Mouse (Mus musculus) embryonic facial prominence, embryonic 13.5 days (tissue): Measurements from ENCODE around the gene Poll. TPM values are rescaled to one million over a fixed set of nuclear protein-coding genes. Genes with fewer than 3 reads are reported as not detected.

ENCODE experiments used
- ATAC-seq: fragments of 200-750 bp; cut with Nextera tagmentation; 2 replicates; pipeline ENCODE4 v1.8.0; 2017; ENCODE audit warnings: low read depth; ENCODE audit not compliant: insufficient number of reproducible peaks, insufficient read depth, low FRiP score, low TSS enrichment
- H3K27ac ChIP-seq: fragments of 300-500 bp; sonication (generic); 2 replicates; pipeline ENCODE4 v1.5.1; 2015; ENCODE audit warnings: moderate library complexity, mild to moderate bottlenecking, inconsistent platforms
- H3K27me3 ChIP-seq: fragments of 300-500 bp; sonication (generic); 2 replicates; pipeline ENCODE4 v1.6.1; 2015; ENCODE audit warnings: mild to moderate bottlenecking, inconsistent platforms
- H3K36me3 ChIP-seq: fragments of 300-500 bp; sonication (generic); 2 replicates; pipeline ENCODE4 v1.6.1; 2015; ENCODE audit warnings: mild to moderate bottlenecking, inconsistent platforms
- H3K4me1 ChIP-seq: fragments of 300-500 bp; sonication (generic); 2 replicates; pipeline ENCODE4 v1.6.1; 2015; ENCODE audit warnings: inconsistent platforms
- H3K4me2 ChIP-seq: fragments of 300-500 bp; sonication (generic); 2 replicates; pipeline ENCODE4 v1.6.1; 2015; ENCODE audit warnings: moderate library complexity, mild to moderate bottlenecking, inconsistent platforms
- H3K4me3 ChIP-seq: fragments of 300-500 bp; sonication (generic); 2 replicates; pipeline ENCODE4 v1.5.1; 2015; ENCODE audit warnings: mild to moderate bottlenecking, inconsistent platforms
- H3K9ac ChIP-seq: fragments of 300-500 bp; sonication (generic); 2 replicates; pipeline ENCODE4 v1.6.1; 2015; ENCODE audit warnings: mild to moderate bottlenecking, inconsistent platforms
- H3K9me3 ChIP-seq: fragments of 300-500 bp; sonication (generic); 2 replicates; pipeline ENCODE4 v1.6.1; 2016; ENCODE audit warnings: inconsistent platforms
- WGBS: fragments of 180-500 bp; shearing (Covaris S2); methylation state at CpG from one replicate; pipeline ENCODE4 v1.1.7; 2015; ENCODE audit warnings: mixed read lengths; 5-methylcytosine and 5-hydroxymethylcytosine counted together
- polyA plus RNA-seq: library from polyadenylated mRNA; unstranded; fragments of >200 nt; fragmentation: Nextera tagmentation; extraction: Ambion mirVana; gene quantifications from 2 replicates; pipeline ENCODE4 v1.2.1, GENCODE M21; 2015

The Poll gene
- 13.5 and 14.4 TPM in 2 replicates for polyA plus RNA-seq

- peaks cover 14% of the 10 kb centered on the region for H3K36me3 ChIP-seq
- peak within 1 kb of the TSS; percentile 74 for H3K4me3 ChIP-seq
- peaks cover 14% of the 10 kb centered on the region for H3K4me1 ChIP-seq
- under 1% methylated on average over 35 of the region's 35 CpGs for WGBS
- peak; percentile 79 for ATAC-seq
- H3K9me3 ChIP-seq, result no peaks in the 10 kb centered on the region
- peak within 1 kb of the TSS; percentile 78 for H3K27ac ChIP-seq
- H3K27me3 ChIP-seq, result no peaks in the 10 kb centered on the region
- H3K4me2 ChIP-seq, result peak within 1 kb of the TSS; percentile 93
- peak within 1 kb of the TSS; percentile 90 for H3K9ac ChIP-seq
Measured at GRCm38 (mm10) chr19:45560153-45560890, at the start of gene Poll, which contains the start of gene Gm17018. Gene Poll (minus strand): TSS chr19:45560531. Gene Gm17018 (plus strand): TSS chr19:45560615.

- Histone ChIP-seq H3K4me3 (no peak overlapping the region), H3K27ac (no peak overlapping the region), H3K4me1 (no peaks in the 10 kb centered on the region; the same call in 1 of the 2 replicates), H3K4me2 (no peak overlapping the region), H3K9me3 (no peaks in the 10 kb centered on the region), H3K9ac (no peak overlapping the region), H3K27me3 (no peaks in the 10 kb centered on the region), H3K36me3 (peaks cover 4% of the 10 kb centered on the region; the same call in 1 of the 2 replicates)
- WGBS, result 86% methylated on average over 13 of the region's 13 CpGs
- no peak for ATAC-seq
Measured at GRCm38 (mm10) chr19:45608648-45609339, 48.5 kb upstream of the Poll start.

- no peak overlapping the region for H3K9ac ChIP-seq
- H3K9me3 ChIP-seq, result no peaks in the 10 kb centered on the region
- H3K27me3 ChIP-seq, result no peaks in the 10 kb centered on the region
- ATAC-seq, result no peak
- H3K4me2 ChIP-seq, result no peak overlapping the region
- H3K36me3 ChIP-seq, result 0 out of 2 replicates have a peak, but pooled peaks cover 3% of the 10 kb centered on the region
- no peak overlapping the region for H3K4me3 ChIP-seq
- H3K4me1 ChIP-seq, result no peaks in the 10 kb centered on the region; the same call in 1 of the 2 replicates
- 25% methylated on average over 7 of the region's 7 CpGs for WGBS
- no peak overlapping the region for H3K27ac ChIP-seq
Measured at GRCm38 (mm10) chr19:45607479-45607878, 47.1 kb upstream of the Poll start.

DNA sequence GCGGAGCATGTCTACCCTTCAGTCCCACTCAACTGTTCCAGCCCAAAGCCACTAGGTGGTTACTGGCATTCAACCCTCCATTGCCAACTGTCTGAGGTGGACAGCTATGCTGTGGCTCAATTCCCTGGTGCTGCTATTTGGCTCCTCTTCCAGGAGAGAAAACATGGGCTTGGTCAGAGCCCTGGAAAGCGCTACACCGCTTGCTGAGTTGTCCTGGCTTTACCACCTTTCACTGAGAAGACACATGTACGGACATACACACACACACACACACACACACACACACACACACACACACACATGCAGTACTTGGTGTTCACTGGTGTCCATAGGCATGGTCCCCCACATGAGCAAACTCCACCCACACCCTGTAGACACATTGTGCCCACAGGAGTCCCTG lies 46.4 kb upstream of the Poll start:
- WGBS, result 86% methylated on average over 4 of the region's 4 CpGs

DNA sequence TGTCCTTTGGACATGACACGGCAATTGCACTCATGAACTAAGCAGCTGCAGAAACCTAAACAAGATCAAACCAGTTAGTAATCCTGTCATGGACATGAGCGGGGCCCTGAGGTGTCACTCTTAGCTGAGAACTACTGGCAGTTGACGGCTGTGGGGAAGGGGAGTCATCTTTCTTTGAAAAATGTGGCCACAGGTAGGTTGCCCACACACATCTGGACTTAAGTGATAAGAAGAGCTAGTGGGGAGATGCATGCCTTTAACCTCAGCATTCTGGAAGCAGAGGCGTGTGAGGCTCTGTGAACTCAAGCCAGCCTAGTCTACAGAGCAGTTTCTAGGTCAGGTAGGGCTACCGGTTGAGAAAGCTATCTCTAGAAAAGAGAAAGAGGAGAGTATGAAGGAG lies 42.3 kb upstream of the Poll start:
- Histone ChIP-seq H3K9ac (no peak overlapping the region), H3K27me3 (no peaks in the 10 kb centered on the region), H3K4me1 (no peaks in the 10 kb centered on the region; the same call in 1 of the 2 replicates), H3K9me3 (no peaks in the 10 kb centered on the region), H3K4me3 (no peak overlapping the region), H3K27ac (no peak overlapping the region), H3K4me2 (no peak overlapping the region), H3K36me3 (peaks cover 23% of the 10 kb centered on the region)
- ATAC-seq, result no peak
- WGBS, result 71% methylated on average over 5 of the region's 5 CpGs

More for the DNA sequence above, 46.4 kb upstream of the Poll start:
- Histone ChIP-seq H3K27ac (no peak overlapping the region), H3K4me3 (no peak overlapping the region), H3K4me1 (no peaks in the 10 kb centered on the region; the same call in 1 of the 2 replicates), H3K9me3 (no peaks in the 10 kb centered on the region), H3K9ac (no peak overlapping the region), H3K27me3 (no peaks in the 10 kb centered on the region), H3K4me2 (no peak overlapping the region), H3K36me3 (0 out of 2 replicates have a peak, but pooled peaks cover 11% of the 10 kb centered on the region)
- no peak for ATAC-seq

DNA sequence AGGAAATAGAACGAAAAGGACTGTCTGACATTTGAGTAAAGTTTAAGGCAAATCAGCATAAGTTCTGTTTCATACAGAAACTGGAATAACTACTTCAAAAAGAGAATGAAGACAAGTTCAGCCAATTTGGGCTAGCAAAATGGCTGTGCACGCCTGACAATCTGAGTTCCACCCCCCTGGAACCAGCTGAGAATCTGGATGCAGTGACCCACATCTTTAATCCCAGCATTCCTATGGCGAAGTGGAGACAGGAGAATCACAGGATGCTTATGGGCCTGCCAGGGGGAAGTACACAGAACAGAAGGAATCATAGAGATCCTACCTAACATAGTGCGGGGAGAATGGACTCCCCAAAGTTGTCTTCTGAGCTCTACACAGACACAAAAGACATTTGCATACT lies 36.8 kb upstream of the Poll start:
- no peak for ATAC-seq
- WGBS, result 81% methylated on average over 4 of the region's 4 CpGs
- Histone ChIP-seq H3K9me3 (no peaks in the 10 kb centered on the region), H3K27me3 (no peaks in the 10 kb centered on the region), H3K4me1 (no peaks in the 10 kb centered on the region; the same call in 1 of the 2 replicates), H3K9ac (no peak overlapping the region), H3K4me3 (no peak overlapping the region), H3K36me3 (peaks cover 16% of the 10 kb centered on the region), H3K4me2 (no peak overlapping the region), H3K27ac (no peak overlapping the region)

DNA sequence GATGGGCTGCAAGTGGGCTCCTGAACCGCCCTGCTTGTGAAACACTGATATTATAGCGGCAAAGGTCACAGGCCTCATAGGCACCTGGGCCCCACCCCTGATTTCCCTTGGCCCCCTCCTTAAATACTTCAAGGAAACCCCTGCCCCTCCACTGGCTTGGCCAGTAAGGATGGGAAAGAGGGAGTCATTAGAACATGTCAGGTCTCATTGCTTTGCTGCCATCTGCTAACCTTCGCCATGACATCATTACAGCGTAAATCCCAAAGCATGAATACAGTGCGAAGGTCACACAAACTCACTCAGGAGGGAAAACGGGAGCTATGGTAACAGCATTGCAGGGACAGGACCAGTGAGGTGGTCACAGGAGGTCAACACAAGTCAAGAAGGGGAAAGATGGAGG lies 36.1 kb upstream of the Poll start:
- Histone ChIP-seq H3K4me2 (no peak overlapping the region), H3K4me3 (no peak overlapping the region), H3K36me3 (peaks cover 9% of the 10 kb centered on the region), H3K4me1 (no peaks in the 10 kb centered on the region; the same call in 1 of the 2 replicates), H3K27me3 (no peaks in the 10 kb centered on the region), H3K9me3 (no peaks in the 10 kb centered on the region), H3K9ac (no peak overlapping the region), H3K27ac (no peak overlapping the region)
- no peak for ATAC-seq
- 62% methylated on average over 6 of the region's 6 CpGs for WGBS

GRCm38 (mm10) chr19:45596019-45596418 lies 35.7 kb upstream of the Poll start:
- WGBS, result 37% methylated on average over 7 of the region's 7 CpGs
- Histone ChIP-seq H3K36me3 (peaks cover 6% of the 10 kb centered on the region), H3K9me3 (no peaks in the 10 kb centered on the region), H3K4me2 (no peak overlapping the region), H3K27ac (no peak overlapping the region), H3K27me3 (no peaks in the 10 kb centered on the region), H3K4me1 (no peaks in the 10 kb centered on the region; the same call in 1 of the 2 replicates), H3K4me3 (no peak overlapping the region), H3K9ac (no peak overlapping the region)
- ATAC-seq, result no peak; the same call in 1 of the 2 replicates

DNA sequence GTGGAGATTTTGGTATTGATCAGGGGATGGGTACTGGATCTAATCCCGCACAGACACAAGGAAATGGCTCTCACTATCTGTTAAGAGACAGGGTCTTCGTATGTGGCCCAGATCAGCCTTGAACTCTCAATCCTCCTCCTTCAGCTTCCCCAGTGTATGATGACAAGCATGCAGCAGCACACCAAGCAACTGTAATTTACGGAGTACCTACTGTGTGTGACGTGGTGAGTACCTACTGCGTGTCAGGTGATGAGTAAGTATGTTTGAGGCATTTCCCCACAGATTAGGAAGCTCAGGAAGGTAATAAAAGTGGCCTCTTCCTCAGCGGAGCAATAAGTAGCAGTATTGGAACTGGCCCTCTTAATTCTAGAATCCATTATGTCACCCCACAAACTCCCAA lies 35.1 kb upstream of the Poll start:
- Histone ChIP-seq H3K27ac (no peak overlapping the region), H3K4me3 (no peak overlapping the region), H3K36me3 (peaks cover 11% of the 10 kb centered on the region), H3K9me3 (no peaks in the 10 kb centered on the region), H3K9ac (no peak overlapping the region), H3K4me1 (no peaks in the 10 kb centered on the region; the same call in 1 of the 2 replicates), H3K27me3 (no peaks in the 10 kb centered on the region), H3K4me2 (no peak overlapping the region)
- WGBS, result 92% methylated on average over 6 of the region's 6 CpGs
- ATAC-seq, result no peak

DNA sequence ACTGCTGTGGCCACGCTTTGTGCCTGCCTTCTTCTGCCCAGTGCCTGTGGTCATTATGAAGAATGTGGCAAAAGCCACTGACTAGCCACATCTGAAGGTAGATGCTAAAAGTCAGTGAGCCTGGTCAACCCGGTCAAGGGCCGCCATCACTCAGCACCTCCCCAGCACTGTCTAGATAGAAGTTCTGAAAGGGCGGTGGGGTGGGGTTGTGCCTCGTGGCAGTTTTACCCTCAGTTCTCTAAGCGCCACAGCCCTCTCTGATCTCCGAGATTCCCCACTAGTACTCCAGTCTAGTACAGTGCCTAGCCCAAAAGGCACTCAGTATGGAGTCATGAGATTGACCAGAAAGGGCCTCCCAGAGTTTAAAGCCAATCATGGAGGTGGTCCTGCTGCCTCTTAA lies 33.7 kb upstream of the Poll start:
- Histone ChIP-seq H3K4me1 (no peaks in the 10 kb centered on the region; the same call in 1 of the 2 replicates), H3K9ac (no peak overlapping the region), H3K4me2 (no peak overlapping the region), H3K27ac (no peak overlapping the region), H3K9me3 (no peaks in the 10 kb centered on the region), H3K27me3 (no peaks in the 10 kb centered on the region), H3K4me3 (no peak overlapping the region), H3K36me3 (peaks cover 5% of the 10 kb centered on the region; the same call in 1 of the 2 replicates)
- ATAC-seq, result no peak
- 92% methylated on average over 7 of the region's 7 CpGs for WGBS

DNA sequence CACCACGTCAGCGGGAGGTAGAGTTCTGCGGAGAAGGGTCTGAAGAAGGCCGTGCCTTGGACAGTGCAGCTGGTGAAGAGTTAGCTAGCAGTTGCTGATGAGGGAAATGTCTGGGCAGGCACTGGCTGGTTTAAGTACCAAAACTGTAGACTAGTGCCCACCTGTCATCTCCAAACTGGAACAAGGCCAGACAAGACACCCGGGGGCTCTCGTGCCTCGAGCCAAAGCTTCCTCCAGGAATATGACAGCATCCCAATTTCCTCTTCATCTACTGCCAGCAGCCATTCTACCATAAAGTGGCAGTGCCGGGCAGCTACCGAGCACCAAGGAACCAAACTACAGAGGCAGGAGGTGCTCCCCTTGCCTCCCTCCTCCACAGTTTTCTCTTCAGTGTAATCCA lies 32.6 kb upstream of the Poll start:
- H3K36me3 ChIP-seq, result peaks cover 5% of the 10 kb centered on the region; the same call in 1 of the 2 replicates
- no peak for ATAC-seq
- WGBS, result 83% methylated on average over 9 of the region's 9 CpGs

More for the DNA sequence above, 32.6 kb upstream of the Poll start:
- Histone ChIP-seq H3K4me1 (no peaks in the 10 kb centered on the region; the same call in 1 of the 2 replicates), H3K9ac (no peak overlapping the region), H3K9me3 (no peaks in the 10 kb centered on the region), H3K4me2 (no peak overlapping the region), H3K4me3 (no peak overlapping the region), H3K27ac (no peak overlapping the region), H3K27me3 (no peaks in the 10 kb centered on the region)
